Mouse (Mus musculus) T-cell, adult 66 days (primary cell): Measurements from ENCODE around the gene 4930558C23Rik. TPM values are rescaled to one million over a fixed set of nuclear protein-coding genes. Genes with fewer than 3 reads are reported as not detected.

Experiments
- total RNA-seq, 2 experiments: library from RNA; stranded (reverse); gene quantifications; 3 replicates in 1 of 2; 4 replicates in 1 of 2; pipeline ENCODE4 v1.2.4; 2023

4930558C23Rik gene
- total RNA-seq = not detected

GRCm38 (mm10) chr3:95402741-95403140 is at the start of gene 4930558C23Rik:
Gene 4930558C23Rik, minus strand, starts transcription at chr3:95402841.

GRCm38 (mm10) chr3:95434136-95434982 is 31.7 kb upstream of the 4930558C23Rik start, which contains the start of gene Arnt:
Gene Arnt, plus strand, starts transcription at chr3:95434388.

GRCm38 (mm10) chr3:95356701-95357449 is 45.8 kb downstream of the 4930558C23Rik start, which contains the start of gene Setdb1:
Gene Setdb1, minus strand, starts transcription at chr3:95357202.

Other genes starting within 250 kb of the 4930558C23Rik start
- gene Sema6c, start 242.4 kb downstream of the 4930558C23Rik start, total RNA-seq = 1 to 10 TPM; 3.1 to 5.3 TPM
- 10 to 100 TPM; 73.2 to 77.2 TPM for gene Gabpb2, start 184.9 kb downstream of the 4930558C23Rik start, total RNA-seq
- 100 to 1,000 TPM; 269 to 294 TPM for gene Cdc42se1, start 174.1 kb downstream of the 4930558C23Rik start, total RNA-seq
- gene Mllt11, start 170.7 kb downstream of the 4930558C23Rik start, total RNA-seq = 1 to 10 TPM; 9.8 TPM
- not detected for gene Gm128, start 161.2 kb downstream of the 4930558C23Rik start, total RNA-seq
- gene Bnipl, start 151.6 kb downstream of the 4930558C23Rik start, total RNA-seq = 1 to 10 TPM in 1 of 2 experiments, not detected in 1; 1.0 TPM
- gene Mindy1, start 121.5 kb downstream of the 4930558C23Rik start, total RNA-seq = 10 to 100 TPM; 14.8 to 17.9 TPM
- gene Prune1, start 120.8 kb downstream of the 4930558C23Rik start, total RNA-seq = 1 to 10 TPM; 8.6 to 9.1 TPM
- gene Anxa9, start 95.7 kb downstream of the 4930558C23Rik start, total RNA-seq = under 1 TPM; 0.38 to 0.71 TPM
- 100 to 1,000 TPM; 116 to 124 TPM for gene Cers2, start 88.0 kb downstream of the 4930558C23Rik start, total RNA-seq
- gene Setdb1, start 45.6 kb downstream of the 4930558C23Rik start, total RNA-seq = 10 to 100 TPM; 39.7 to 40.6 TPM
- gene Arnt, start 31.5 kb upstream of the 4930558C23Rik start, total RNA-seq = 10 to 100 TPM; 65.3 to 77.8 TPM
- gene Ctsk, start 96.4 kb upstream of the 4930558C23Rik start, total RNA-seq = 1 to 10 TPM; 3.0 TPM
- gene Ctss, start 123.9 kb upstream of the 4930558C23Rik start, total RNA-seq = 10 to 100 TPM; 90.7 to 96.5 TPM
- not detected for gene Hormad1, start 156.8 kb upstream of the 4930558C23Rik start, total RNA-seq
- 10 to 100 TPM; 27.9 to 28.1 TPM for gene Golph3l, start 186.1 kb upstream of the 4930558C23Rik start, total RNA-seq
- 10 to 100 TPM; 98.2 to 99.3 TPM for gene Ensa, start 222.2 kb upstream of the 4930558C23Rik start, total RNA-seq